Mouse (Mus musculus) left cerebral cortex, postnatal 36 days (tissue): ENCODE data around the gene Bpgm. TPM values are rescaled to one million over a fixed set of nuclear protein-coding genes. Genes with fewer than 3 reads are reported as not detected.

ENCODE experiments used
- DNase-seq, 2 experiments: peaks; one replicate each; pipeline ENCODE4 v3.0.0; 2021 to 2022; ENCODE audit warnings: low spot score in 2 of 2, mixed read lengths in 1 of 2
- intact Hi-C: fragments of 180-260 bp; cut with DNase I; formaldehyde crosslinking; loops from one replicate; pipeline ENCODE4 v1.15.1; 2025
- total RNA-seq, 2 experiments: library from RNA; stranded (reverse); gene quantifications; 2 replicates each; pipeline ENCODE4 v1.2.3; 2021

Gene Bpgm
- total RNA-seq, 2 experiments from 2014 or later = 63.2 to 70.6 TPM

GRCm38 (mm10) chr6:34520912-34521311 is 44.9 kb downstream of the Bpgm start:
- DNase-seq = no peak
- intact Hi-C loops = no loop called here

- DNase-seq = no peak
- intact Hi-C loops = no loop called here
Measured at GRCm38 (mm10) chr6:34523476-34523875, 47.5 kb downstream of the Bpgm start.

- no peak for DNase-seq
- intact Hi-C loops = no loop called here
Measured at GRCm38 (mm10) chr6:34525499-34525924, 49.5 kb downstream of the Bpgm start.

- intact Hi-C loops = no loop called here
- DNase-seq = no peak
Measured at GRCm38 (mm10) chr6:34525927-34526326, 49.9 kb downstream of the Bpgm start.

GRCm38 (mm10) chr6:34526389-34526788 is 50.4 kb downstream of the Bpgm start:
- intact Hi-C loops = no loop called here
- DNase-seq = no peak

- DNase-seq = no peak
- intact Hi-C loops = no loop called here
Measured at GRCm38 (mm10) chr6:34528131-34528530, 52.1 kb downstream of the Bpgm start.

- intact Hi-C loops = no loop called here
Measured at GRCm38 (mm10) chr6:34529992-34530391, 54.0 kb downstream of the Bpgm start.

GRCm38 (mm10) chr6:34533055-34533454 is 57.0 kb downstream of the Bpgm start:
- DNase-seq = no peak
- intact Hi-C loops = no loop called here

More at GRCm38 (mm10) chr6:34529992-34530391, 54.0 kb downstream of the Bpgm start:
- DNase-seq = no peak

- intact Hi-C loops = no loop called here
- no peak for DNase-seq
Measured at GRCm38 (mm10) chr6:34533896-34534295, 57.9 kb downstream of the Bpgm start.

GRCm38 (mm10) chr6:34542866-34543265 is 66.9 kb downstream of the Bpgm start:
- DNase-seq = no peak
- intact Hi-C loops = no loop called here

GRCm38 (mm10) chr6:34543303-34544206 is 67.5 kb downstream of the Bpgm start:
- no peak for DNase-seq
- intact Hi-C loops = no loop called here

GRCm38 (mm10) chr6:34544207-34544602 is 68.2 kb downstream of the Bpgm start:
- DNase-seq = no peak
- intact Hi-C loops = no loop called here

- no peak for DNase-seq
- intact Hi-C loops = no loop called here
Measured at GRCm38 (mm10) chr6:34545286-34545685, 69.3 kb downstream of the Bpgm start.

GRCm38 (mm10) chr6:34548406-34548990 is 72.5 kb downstream of the Bpgm start:
- DNase-seq = no peak
- intact Hi-C loops = no loop called here

- intact Hi-C loops = no loop called here
- DNase-seq = no peak
Measured at GRCm38 (mm10) chr6:34549017-34549416, 73.0 kb downstream of the Bpgm start.

- intact Hi-C loops = no loop called here
- no peak for DNase-seq
Measured at GRCm38 (mm10) chr6:34552489-34553157, 76.6 kb downstream of the Bpgm start.

GRCm38 (mm10) chr6:34554291-34554997 is 78.4 kb downstream of the Bpgm start:
- DNase-seq = no peak
- intact Hi-C loops = no loop called here
